Mouse (Mus musculus) ES-E14 (cell line): Measurements from ENCODE around the gene Lrrc23.

Experiments used
- MAFK ChIP-seq: IDR thresholded peaks from 2 replicates; pipeline ENCODE4 v1.6.1; 2014; ENCODE audit warnings: mild to moderate bottlenecking, low read depth, low read length, inconsistent platforms; ENCODE audit not compliant: insufficient read depth
- ZC3H11A ChIP-seq: IDR thresholded peaks from 2 replicates; pipeline ENCODE4 v1.6.1; 2012; ENCODE audit warnings: low read depth, mild to moderate bottlenecking, inconsistent platforms, low read length, borderline replicate concordance

DNA sequence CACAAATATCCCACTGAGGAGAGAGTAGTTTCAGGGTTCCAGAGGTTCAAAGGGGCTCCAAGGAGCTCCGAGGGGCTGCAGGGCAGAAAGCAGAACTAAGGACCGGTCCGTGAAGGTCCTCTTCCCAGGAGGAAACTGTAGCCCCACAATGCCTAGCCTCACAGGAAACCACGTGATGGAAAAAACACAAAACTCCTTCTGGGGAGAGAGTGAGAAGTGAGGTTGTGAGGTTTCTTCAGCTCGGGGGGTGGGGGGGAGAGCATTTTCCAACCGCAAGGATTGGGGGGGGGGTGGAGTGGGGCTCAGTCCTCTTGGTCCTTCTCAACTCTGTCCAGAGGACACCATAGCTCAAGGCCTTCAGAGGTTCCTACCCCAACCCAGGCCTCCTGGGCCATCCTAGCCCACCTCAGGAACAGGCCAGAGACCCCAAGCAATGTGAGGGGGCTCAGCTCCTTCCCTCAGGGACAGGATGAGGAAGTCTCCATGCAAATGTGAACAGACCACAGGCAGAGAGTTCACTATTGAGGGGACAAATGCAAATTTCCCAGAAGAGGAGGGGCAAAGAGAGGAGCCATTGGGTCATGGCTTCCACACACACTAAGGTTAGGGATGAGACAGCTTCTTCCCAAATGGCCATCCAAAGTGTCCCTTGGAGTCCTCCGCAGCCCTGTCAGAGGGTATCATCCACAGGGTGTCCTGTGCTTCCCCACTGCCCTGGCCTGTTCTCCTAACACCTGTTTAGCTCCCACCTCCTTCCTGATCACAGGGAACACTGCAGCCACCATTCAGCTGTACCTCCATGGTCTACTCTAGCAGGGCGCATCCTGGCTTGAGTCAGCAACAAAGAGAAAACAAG is 49.4 kb downstream of the Lrrc23 start:
- TF ChIP-seq ZC3H11A (no peak), MAFK (no peak)
